Mouse (Mus musculus): Measurements from ENCODE around the gene Cox19. TPM values are rescaled to one million over a fixed set of nuclear protein-coding genes. Genes with fewer than 3 reads are reported as not detected.
"Not testable (repeated sequence)": the region's sequence is repeated elsewhere in the genome, so short reads cannot be mapped to it uniquely, and the experiment has no call there.

Cox19 gene
- total RNA-seq (2022): 10 to 100 TPM; 59.2 to 62.6 (median 61.3) TPM

DNA sequence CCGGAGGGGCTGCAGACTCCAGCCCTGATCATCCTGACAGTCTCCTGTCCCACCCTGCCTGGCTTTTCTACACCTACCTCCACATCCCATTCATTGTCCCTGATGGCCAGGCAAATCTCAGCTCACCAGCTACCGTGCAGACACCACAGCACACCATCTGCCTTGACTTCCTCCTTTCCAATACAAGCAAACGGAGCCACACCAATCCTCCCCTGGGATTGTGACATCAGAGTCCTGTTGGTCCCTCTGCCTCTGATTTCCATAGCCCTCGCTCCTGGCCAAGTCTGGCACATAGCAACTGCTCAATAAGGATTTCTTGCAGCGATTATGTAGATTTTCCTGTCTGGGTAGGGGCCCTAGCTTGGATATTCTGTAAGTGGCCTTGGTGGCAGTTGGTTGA is at the start of gene Cox19:
TSS of gene Cox19 (minus strand) at position 285 of the 400 bp plus-strand sequence.
- no peak for DNase-seq (ENCODE audit: low spot score in 2 of 2)

DNA sequence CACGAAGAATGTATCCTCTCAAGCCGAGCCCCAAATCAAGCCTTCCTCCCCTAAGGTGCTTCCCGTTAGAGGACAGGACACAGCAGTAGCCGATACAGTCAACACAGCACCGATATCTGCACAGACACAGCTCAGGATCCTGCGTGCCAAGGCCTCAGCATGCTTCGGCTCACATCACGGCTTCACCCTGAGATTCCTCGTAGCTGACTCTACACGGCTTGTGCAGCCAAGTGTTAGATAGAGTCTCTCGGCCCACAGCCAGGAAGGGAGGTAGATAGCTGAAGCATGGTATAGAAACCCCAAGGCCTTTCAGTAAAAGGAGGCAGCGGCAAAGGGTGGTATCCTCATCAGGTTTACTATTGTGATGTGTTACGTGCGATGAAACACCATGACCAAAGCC is 48.8 kb upstream of the Cox19 start:
- DNase-seq (ENCODE audit: low spot score in 2 of 2): no peak

DNA sequence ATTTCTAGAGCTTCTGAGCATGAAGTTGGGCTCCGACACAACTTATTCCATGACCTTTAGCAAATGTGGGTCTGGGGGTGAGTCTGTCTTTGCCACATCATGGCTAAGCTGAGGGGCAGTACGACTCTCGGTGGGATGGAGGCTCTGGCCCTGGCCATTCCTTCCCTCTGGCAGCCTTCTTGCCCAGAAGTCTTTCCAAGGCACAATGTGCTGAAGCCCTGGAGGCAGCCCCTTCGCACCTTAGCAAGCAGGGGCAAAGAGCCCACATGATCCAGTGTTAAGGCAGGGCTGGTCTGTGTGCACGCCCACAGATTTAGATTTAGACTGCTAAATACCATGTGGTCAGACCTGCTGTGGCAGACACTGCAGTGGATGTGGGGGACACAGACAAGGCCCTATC is 47.6 kb upstream of the Cox19 start:
- DNase-seq (ENCODE audit: low spot score in 2 of 2): no peak

DNA sequence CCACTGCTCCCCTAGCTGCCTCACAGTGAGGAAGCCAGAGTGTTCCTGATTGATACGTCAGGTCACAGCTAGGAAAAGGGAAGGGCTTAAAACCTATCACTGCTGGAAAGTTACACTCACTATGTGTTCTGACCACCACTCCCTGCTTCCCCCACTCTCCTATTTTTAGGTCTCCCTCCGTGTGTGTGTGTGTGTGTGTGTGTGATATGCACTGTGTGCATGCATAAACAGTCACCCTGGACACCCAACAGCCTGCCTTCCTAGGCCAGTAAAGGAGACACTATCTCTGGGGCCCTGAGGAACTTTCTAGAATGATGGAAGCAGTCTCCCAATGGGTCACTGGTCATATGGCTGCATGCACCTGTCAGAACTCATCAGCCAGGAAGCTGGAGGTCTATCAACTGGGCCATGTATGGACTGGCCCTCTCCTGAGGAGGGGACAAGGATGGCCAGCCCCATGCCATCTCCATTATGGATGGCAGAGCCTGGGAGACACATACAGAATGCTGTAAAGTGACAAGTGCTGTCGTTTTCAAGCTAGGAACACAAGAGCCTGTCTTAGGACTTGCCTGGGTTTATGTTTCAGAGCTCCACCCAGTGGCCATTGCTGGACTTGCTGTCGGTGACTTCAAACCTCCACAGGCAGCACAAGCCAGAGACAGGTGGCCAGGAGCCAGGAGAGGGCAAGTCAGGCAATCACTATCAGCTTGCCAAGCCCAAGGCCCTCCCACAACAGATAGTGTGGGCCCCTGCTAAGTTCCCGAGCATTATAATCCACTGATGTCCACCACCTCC is 46.9 kb upstream of the Cox19 start:
- DNase-seq (ENCODE audit: low spot score in 2 of 2): peak; percentile 84 to 90

DNA sequence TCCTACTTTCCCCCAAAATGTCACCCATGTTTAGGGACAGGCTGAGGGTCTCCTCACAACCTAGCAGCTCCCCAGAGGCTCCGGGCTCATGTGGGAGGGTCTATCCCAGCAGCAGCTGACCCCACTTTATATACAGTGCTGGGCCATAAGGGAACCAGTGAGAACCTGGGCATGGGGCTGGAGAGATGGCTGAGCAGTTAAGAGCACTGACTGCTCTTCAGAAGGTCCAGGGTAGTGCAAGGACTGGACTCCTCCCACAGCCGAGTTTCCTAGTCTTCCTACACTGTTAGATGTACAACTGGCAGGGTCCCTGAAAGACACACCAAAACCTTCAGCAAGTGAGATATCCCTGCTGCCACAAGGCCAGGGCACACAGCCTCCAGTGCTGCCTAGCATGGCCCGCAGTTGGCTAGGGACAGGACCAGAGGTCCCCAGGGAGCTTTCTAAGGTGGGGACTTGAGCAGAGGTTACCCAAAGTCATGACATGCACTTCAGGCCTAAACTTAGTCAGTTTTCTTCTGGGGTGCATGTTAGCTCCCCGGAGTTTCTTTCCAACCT is 46.2 kb upstream of the Cox19 start:
- DNase-seq (ENCODE audit: low spot score in 2 of 2): no peak

DNA sequence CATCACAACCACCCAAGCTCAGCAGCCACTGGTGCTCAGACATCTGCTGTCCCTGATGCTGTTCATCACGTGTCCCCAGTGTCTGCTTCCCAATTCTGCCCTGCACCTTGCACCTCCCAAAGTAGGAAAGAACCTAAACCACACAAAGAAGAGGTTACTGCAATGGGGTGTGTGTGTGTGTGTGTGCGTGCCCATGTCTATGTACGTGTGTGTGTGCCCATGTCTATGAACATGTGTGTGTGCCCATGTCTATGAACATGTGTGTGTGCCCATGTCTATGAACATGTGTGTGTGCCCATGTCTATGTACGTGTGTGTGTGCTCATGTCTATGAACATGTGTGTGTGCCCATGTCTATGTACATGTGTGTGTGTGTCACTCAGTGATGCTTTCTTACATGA is 44.3 kb upstream of the Cox19 start:
- no peak for DNase-seq (ENCODE audit: low spot score in 2 of 2)

DNA sequence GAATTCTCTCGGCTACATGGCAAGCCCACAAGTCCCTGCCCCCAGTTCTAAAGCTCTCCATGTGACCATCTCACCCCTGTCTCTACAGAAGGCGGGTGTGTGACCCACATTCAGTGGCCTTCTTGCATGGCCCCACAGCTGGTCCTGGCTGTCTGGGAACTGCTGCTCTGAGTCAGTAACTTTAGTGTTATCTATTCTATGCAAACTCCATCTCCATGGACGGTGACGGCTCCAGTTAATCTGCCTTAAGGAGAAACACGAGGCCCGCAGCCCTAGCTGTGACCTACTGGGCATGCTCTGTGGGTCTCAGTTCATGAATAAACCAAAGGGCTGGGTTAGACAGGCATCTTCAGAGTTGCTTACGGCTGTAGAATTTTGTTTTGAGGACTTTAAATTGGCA is 43.2 kb upstream of the Cox19 start:
- no peak for DNase-seq (ENCODE audit: low spot score in 2 of 2)

DNA sequence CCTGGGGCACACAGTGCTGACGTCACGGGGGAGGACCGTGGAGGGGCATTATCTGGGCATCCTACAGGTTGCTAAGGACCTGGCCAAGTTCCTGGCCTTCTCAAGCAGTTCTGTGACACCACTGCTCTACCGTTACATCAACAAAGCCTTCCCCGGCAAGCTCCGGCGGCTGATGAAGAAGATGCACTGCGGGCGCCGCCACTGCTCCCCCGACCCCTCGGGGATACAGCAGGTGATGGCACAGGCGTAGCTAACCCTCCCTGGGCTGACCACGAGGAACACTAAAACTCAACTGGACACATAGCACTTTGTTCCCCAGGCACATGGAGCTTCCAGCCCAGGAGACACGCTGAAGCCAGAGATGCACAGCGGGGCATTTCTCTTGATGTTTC is 42.0 kb upstream of the Cox19 start:
- no peak for DNase-seq (ENCODE audit: low spot score in 2 of 2)

DNA sequence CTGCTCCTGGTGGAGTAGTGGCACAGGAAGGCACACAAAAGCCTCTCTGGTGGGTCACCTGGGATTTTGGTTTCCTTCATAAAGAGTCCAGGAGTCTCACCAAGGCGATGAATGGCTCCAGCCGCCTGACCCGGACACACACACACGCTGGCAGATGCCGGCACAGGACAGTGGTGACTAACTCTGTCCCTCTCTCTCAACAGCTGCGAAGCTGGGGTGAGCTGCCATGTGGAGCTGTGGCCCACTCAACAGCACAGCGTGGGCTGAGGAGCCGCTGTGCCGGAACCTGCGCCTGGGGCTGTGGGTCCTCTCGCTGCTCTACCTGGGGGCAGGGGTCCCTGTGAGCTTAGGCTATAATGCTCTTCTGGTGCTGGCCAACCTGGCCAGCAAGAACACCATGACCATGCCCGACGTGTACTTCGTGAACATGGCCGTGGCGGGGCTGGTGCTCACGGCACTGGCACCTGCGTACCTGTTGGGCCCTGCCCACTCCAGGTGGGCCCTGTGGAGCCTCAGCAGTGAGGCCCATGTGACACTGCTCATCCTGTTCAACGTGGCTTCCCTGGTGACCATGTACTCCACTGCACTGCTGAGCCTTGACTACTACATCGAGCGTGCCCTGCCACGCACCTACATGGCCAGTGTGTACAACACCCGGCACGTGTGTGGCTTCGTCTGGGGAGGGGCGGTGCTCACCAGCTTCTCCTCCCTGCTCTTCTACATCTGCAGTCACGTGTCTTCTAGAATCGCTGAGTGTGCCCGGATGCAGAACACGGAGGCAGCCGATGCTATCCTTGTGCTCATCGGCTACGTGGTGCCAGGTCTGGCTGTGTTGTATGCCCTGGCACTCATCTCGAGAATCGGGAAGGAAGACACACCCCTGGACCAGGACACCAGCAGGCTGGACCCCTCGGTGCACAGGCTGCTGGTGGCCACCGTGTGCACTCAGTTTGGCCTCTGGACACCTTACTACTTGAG is 41.3 kb upstream of the Cox19 start:
- no peak for DNase-seq (ENCODE audit: low spot score in 2 of 2)

DNA sequence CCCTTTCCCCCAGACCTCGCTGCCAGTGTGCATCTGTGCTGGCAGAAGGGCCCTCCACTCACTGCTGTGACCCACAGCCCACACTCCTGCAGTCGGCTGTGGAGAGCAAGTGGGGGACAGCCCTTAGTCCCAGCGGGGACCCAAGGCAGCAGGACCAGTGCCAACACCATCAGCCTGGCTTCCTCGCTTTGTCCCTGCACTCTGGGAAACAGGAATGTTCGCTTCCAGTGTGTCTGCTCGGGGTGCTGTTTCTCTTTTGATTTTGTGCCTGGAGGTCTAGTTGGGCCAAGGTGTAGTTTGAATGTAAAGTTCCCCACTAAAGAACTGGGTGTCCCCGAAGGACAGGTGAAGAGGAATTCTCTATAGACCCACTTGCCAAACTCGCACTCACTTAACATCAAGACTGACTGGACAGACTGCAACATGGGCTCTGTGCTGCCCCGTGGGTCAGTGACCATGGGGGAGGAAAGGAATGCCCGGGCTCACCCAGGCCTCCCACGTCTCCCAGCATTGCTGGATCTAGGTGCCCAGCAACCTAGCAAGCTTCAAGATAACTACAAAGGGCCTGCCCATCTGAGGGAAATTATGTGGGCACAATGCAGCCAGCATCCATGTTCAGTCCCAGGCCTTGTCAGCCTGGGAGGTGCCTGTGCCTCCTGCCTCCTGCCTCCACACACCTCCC is 40.2 kb upstream of the Cox19 start:
- DNase-seq (ENCODE audit: low spot score in 2 of 2): no peak

DNA sequence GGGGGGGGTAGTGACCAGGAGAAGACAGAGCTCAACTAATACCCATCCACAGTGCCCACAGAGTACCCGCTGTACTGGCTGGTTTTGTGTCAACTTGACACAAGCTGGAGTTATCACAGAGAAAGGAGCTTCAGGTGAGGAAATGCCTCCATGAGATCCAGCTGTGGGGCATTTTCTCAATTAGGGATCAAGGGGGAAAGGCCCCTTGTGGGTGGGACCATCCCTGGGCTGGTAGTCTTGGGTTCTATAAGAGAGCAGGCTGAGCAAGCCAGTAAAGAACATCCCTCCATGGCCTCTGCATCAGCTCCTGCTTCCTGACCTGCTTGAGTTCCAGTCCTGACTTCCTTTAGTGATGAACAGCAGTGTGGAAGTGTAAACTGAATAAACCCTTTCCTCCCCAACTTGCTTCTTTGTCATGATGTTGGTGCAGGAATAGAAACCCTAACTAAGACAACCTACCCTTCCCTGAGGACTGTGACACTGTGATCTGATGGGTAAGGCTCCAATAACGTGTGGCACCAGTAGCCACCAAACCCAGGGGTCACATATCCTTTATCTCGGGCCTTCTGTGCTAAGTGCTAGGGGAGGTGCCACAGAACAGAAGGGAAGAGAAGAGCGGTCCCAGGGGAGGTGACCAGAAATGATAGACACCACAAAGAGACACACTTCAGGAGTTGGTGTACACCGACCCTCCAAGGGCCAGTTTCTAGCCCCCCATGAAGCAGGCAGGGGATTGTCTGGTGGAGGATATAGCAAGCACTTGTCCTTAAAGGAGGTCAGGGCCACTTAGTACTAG is 39.3 kb upstream of the Cox19 start:
- not testable (repeated sequence) for DNase-seq (ENCODE audit: low spot score in 2 of 2)

DNA sequence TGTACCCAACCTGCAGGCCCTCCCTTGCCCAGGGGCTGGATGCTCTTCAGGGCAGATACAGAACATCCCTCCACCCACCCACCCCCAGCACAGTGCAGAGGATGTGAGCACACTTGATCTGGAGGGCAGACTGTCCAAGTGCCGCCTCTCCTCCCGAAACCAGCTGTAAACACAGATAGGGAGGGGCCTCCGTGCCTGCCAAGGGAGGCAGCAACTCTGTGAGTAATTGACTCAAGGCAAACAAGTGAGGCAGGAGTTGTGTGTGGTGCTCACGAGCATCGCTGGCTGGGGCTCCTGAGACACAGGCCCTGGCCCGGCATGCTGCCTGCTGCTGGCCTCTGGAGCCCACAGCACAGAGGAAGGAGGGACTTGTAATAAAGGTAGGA is 38.5 kb upstream of the Cox19 start:
- DNase-seq (ENCODE audit: low spot score in 2 of 2): peak in 1 of 2 experiments; percentile 53

DNA sequence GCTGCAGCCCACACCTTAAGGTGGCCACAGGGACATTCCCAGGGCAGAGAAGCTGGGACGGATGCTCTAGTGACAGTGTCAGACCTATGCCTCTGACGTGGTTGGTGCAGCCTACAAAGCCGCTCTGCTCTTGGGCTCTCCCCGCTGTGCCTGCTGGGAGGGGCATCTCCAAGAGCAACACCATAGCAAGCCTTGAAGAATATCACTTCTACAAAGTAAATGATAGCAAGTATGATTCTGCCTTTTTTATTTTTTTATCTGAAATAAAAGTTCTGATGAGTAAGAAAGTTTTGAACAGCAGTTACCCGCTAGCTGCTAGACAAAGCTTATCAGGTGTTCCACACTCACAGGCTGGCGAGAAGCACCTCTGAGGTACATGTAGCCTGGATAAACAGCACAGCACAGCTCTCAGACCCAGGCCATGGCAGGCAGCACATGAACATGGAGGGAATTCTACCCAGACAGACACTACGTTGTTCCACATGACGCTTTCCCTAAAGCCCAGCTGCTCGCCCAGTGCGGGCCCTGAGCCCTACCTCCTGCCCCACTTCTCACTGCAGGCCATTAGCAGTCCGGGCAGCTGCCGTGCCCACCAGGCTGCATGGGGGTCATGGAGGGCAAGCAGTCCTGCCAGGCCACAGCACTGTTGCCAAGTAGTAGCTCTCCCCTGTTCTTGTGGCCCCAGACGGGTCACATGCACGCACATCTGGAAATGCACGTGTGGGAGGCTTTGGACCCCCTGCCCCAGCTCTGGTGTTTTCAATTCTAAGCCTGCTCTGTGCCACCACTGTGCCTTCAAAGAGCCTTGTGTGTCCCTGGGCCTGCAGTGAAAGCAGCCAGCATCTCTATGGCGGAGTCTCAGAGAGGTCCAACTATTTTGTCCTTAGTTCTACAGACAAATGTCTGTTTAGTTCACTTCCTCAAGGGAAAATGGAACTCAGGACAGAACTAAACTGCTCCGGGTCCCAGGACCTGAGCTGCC is 37.8 kb upstream of the Cox19 start:
- DNase-seq (ENCODE audit: low spot score in 2 of 2): peak in 1 of 2 experiments; percentile 61

DNA sequence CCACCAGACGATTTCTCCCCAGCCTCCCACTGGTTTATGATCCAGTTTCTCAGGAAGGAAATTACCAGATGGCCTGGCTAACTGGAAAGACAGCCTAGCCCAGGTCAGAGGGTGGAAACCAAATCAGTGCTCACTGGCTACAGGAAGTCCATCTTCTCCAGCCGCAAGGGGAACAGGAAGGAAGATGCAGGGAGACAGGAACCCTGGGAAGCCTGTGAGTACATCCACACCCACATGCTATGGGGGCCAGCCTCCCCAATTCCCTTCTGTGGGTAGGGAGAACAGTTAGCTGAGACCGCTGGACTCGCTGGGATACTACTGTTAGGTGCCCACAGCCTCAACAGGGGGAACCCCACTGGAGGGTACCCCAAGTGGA is 37.0 kb upstream of the Cox19 start:
- DNase-seq (ENCODE audit: low spot score in 2 of 2): no peak

DNA sequence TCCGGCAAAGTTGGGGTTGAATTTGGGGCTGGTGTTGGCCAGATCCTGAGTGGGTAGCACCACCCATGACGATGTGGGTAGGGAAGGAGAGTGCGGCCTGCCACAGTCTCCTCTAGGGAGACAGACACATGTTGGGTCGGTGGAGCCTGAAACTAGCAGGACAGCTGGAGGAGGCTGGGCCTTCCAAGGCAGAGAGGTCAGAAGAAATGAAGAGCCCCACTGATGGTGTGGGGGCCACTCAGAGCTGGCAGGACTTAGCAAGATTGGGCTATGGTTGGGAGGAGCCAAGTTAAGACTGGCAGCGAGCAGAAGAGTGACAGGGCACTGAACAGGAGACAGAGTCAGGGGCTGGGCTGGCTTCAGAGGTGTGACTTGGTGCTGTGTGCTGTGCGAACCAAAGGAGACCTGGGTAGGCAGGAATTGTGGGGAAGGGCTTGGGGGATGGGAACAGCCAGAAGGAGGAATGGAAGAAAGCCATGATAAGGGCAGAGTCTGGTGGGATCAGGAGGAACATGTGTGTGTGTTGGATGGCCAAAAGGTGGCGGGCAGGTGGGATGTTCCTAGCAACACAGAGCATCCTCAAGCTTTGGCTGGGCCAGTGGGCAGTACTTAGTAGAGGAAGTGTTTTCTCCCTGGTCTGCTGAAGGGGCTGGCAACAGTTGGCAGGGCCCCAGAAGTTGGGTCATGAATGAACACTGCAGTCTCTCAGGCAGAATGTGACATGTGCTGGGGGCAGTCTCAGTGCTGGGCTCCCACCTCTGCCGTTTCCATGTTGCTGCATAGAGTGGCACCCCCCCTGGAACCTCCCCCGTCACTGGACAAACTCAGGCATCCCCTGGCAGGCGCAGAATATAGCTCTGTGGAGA is 36.3 kb upstream of the Cox19 start:
- DNase-seq (ENCODE audit: low spot score in 2 of 2): no peak

DNA sequence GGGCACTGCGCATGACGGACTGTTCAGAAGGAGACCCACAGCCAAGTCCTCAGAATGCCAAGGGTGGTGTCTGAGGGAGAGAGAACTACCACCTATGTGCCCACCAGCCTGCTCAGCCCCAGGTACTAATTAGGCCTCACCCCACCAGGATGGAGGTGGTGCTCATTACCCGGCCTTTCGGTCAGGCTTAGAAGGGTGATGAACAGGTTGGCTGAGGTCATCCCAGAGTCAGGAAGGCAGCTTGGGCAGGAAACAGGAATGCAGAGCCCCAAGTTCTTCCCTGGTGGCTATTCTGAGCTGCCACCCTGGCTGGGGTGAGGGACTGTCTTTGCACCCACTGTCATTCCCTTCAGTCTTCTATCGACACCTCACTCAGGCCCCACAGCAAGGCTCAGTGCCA is 34.8 kb upstream of the Cox19 start:
- no peak for DNase-seq (ENCODE audit: low spot score in 2 of 2)

DNA sequence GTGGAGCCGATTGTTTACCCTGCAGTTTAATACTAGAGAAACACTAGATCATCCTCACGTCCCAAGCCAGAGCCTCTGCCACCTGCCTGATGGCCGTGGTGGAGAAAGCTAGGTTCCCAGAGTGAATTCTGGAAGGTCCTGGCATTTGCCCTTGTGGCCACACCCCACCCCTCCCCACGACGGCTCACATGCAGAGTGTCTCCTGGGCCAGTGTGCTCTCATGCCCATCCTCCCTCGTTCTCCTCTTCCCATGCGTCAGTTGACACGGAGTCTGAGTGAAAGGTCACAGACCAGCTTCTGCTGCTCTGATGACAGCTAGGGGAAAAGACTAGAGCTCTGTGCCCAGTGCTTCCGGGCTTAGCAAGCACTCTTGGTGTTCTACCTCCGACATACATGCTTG is 33.3 kb upstream of the Cox19 start:
- DNase-seq (ENCODE audit: low spot score in 2 of 2): no peak

DNA sequence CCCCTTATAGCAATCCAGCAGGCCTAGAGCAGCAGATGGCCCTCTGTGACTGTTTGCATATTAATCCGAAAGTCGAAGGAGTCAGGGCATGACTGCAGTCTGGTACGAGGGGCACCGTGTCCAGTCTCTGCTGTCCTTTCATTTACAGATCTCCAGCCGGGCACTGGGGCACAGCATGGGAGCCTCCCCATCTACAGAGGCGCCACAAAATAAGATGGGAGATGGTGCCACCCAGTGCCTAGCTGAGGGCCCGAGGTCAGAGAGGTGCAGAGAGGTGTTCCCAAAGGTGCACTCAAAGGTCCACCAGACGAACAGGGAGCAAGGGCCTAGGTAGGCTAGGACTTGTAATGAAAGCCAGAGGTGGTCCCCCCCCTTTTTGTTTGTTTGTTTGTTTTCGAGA is 32.0 kb upstream of the Cox19 start:
- no peak for DNase-seq (ENCODE audit: low spot score in 2 of 2)

DNA sequence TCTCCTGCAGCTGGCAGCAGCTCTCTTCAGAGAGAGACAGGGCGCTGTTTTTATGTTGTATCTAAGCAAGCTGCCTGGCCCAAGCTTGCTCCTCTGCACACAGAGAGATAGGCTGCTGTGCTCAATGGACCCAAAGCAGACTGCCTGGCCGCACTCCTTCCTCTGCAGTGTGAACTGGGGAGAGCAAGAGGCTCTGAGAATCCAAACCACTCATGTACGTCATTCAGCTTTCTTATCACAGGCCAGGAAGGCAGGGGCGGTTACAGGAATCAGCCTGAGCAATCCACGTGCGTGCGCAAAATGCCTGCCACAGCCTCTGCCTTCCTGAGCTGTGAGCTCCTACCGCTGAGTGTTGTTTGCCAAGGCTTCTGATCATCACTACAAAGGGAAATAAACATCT is 31.5 kb upstream of the Cox19 start:
- peak in 1 of 2 experiments; percentile 67 for DNase-seq (ENCODE audit: low spot score in 2 of 2)
